Mouse (Mus musculus) c-Kit-positive CD71-positive TER-119-positive erythroid progenitor cells, embryonic 14.5 days (primary cell): ENCODE measurements around the gene Sugt1.

Source experiments
- DNase-seq: peaks from one replicate; pipeline ENCODE4 v3.0.0-alpha.2; 2013; ENCODE audit warnings: low spot score

Sugt1 gene

DNA sequence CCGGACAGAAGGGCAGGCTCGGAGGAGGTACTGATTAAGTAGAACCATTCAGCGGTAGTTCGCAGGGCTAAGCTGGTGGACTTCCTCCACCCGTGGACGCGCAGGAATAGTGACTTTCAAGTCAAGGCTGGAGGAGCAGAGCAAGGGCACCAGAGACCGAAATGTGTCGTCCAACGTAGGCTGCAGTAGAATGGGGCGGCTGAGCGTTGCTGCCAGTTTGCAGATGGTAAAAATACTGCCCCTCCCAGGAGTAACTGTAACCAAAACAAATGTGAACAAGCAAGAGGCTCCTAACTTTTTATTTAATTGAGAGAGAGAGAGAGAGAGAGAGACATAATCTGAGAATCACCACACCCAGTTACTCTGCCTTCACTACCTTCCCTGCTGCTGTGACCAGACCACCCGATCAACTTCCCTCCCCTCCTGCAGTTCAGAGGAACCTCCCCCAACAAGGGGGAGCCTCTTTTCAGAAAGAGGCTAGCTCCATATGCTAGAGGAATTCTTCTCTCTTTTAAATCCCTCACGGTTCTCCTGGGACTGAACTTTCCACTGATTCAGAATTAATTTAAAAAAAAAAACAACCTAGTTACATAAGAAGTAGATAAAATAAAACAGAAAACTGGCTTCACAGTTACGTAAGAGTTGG lies 89.7 kb downstream of the Sugt1 start:
- DNase-seq = no peak

GRCm38 (mm10) chr14:79677891-79678687 lies 90.6 kb downstream of the Sugt1 start:
- DNase-seq = no peak

- DNase-seq = no peak
Measured at GRCm38 (mm10) chr14:79680652-79681051, 93.2 kb downstream of the Sugt1 start.
